8 mouse cellular contexts compared by ENCODE assay signal in the genomic region with DNA sequence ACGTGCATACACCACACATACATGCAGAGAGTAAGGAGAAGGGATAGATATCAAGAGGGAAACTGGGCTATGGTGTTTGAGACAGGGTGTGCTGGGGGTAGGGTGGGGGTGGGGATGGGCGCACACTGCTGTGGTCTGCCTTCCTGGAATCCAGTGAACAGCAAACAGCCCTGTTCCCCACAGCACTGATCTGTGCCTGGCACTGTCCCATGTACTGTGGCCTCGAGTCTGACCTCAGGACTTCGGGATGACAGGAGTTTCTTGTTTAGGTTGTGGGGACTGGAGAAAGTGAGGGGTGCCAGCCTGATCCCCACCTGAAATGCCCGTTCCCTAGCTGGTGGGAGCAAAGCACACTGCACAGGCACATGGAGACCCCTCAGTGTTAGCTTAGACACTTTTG. TPM values are rescaled to one million over a fixed set of nuclear protein-coding genes. Genes with fewer than 3 reads are reported as not detected.
DNase-seq lines count a peak whose midpoint lies in the region; ATAC-seq and TF ChIP-seq lines count a peak whose summit lies in the region.
"Had no signal": no experiment of that assay in that cellular context is flagged by ENCODE, and none has a peak within 500 bp of the region (broad histone marks: within the 10 kb centered on the region; RNA-seq: fewer than 3 reads in every experiment).

Gm10277 (minus strand) TSS at position 41 of the 400 bp plus-strand sequence.

- no peaks in the 10 kb centered on the region for H3K27me3 ChIP-seq in heart, postnatal 0 days (ENCODE audit: control insufficient read depth, insufficient read depth, low read length)
- H3K27me3 ChIP-seq in spleen, adult 2 months (ENCODE audit: control insufficient read depth, insufficient read depth, low read length), result no peaks in the 10 kb centered on the region
- H3K27me3 ChIP-seq in limb, embryonic 14.5 days (ENCODE audit: control insufficient read depth, insufficient read depth, low read length), result no peaks in the 10 kb centered on the region

- no peak within 1 kb of the TSS for H3K4me3 ChIP-seq in heart, postnatal 0 days (ENCODE audit: low read depth, low read length)
- no peak within 1 kb of the TSS for H3K4me3 ChIP-seq in spleen, adult 2 months (ENCODE audit: extremely low read depth, insufficient read depth, insufficient read length)
- H3K4me3 ChIP-seq in limb, embryonic 14.5 days (replicated peaks; ENCODE audit: low read length), result no peak within 1 kb of the TSS

- no peaks in the 10 kb centered on the region for H3K9me3 ChIP-seq in heart, postnatal 0 days (replicated peaks; ENCODE audit: control insufficient read depth, low read length)
- H3K9me3 ChIP-seq in limb, embryonic 14.5 days (ENCODE audit: control insufficient read depth, low read length), result no peaks in the 10 kb centered on the region

- TF ChIP-seq POLR2A in spleen, adult 2 months (IDR thresholded peaks at IDR 0.05; ENCODE audit: low read depth, low read length), result no peak
- TF ChIP-seq POLR2A in limb, embryonic 14.5 days (IDR thresholded peaks at IDR 0.05; ENCODE audit: borderline replicate concordance, extremely low read depth, insufficient read depth, insufficient read length), result no peak

- H3K27ac ChIP-seq in heart, postnatal 0 days (ENCODE audit: low read depth), result peak within 1 kb of the TSS; percentile 90
- H3K27ac ChIP-seq in spleen, adult 2 months (ENCODE audit: insufficient read depth, low read length), result peak within 1 kb of the TSS; percentile 73
- no peak within 1 kb of the TSS for H3K27ac ChIP-seq in limb, embryonic 14.5 days (replicated peaks; ENCODE audit: low read depth, low read length)

- 70% methylated on average over 5 of the region's 5 CpGs for WGBS in heart, postnatal 0 days
- WGBS in spleen, adult 2 months, result 68% methylated on average over 5 of the region's 5 CpGs
- 87% methylated on average over 4 of the region's 5 CpGs for WGBS in limb, embryonic 14.5 days

- no peak for TF ChIP-seq EP300 in heart, postnatal 0 days (IDR thresholded peaks at IDR 0.05; ENCODE audit: low read depth)

- no peak for DNase-seq in heart, postnatal 0 days (ENCODE audit: low spot score)
- no peak for DNase-seq in heart, postnatal 14 days
- no peak for DNase-seq in spleen, adult 2 months (ENCODE audit: low read depth in 1 of 2, low spot score in 2 of 2)
- no peak for DNase-seq in spleen, postnatal 36 days (ENCODE audit: low spot score in 2 of 2)
- no peak for DNase-seq in limb, embryonic 14.5 days (ENCODE audit: low spot score)
- no peak for DNase-seq in urinary bladder, postnatal 14 days (ENCODE audit: low spot score)
- no peak for DNase-seq in cerebellum, postnatal 25 days
- DNase-seq: midbrain, embryonic 14.5 days had no signal

- H3K9ac ChIP-seq in heart, postnatal 0 days (replicated peaks; ENCODE audit: low read depth, low read length), result peak within 1 kb of the TSS; percentile 40; the same call in 1 of the 2 replicates
- 0 out of 2 replicates have a peak within 1 kb of the TSS, but pooled peaks have one; percentile 16 for H3K9ac ChIP-seq in limb, embryonic 14.5 days (ENCODE audit: low read depth, low read length, severe bottlenecking)

- H3K4me2 ChIP-seq in heart, postnatal 0 days (ENCODE audit: low read depth, low read length), result no peak within 1 kb of the TSS
- H3K4me2 ChIP-seq in limb, embryonic 14.5 days (replicated peaks; ENCODE audit: low read depth, low read length, severe bottlenecking), result no peak within 1 kb of the TSS

- no peaks in the 10 kb centered on the region for H3K36me3 ChIP-seq in heart, postnatal 0 days (replicated peaks; ENCODE audit: control insufficient read depth, insufficient read depth, low read length)
- H3K36me3 ChIP-seq in spleen, adult 2 months (ENCODE audit: control insufficient read depth, insufficient read depth, low read length), result no peaks in the 10 kb centered on the region
- no peaks in the 10 kb centered on the region for H3K36me3 ChIP-seq in limb, embryonic 14.5 days (ENCODE audit: control insufficient read depth, insufficient read depth, low read length)

- ATAC-seq in heart, postnatal 0 days (ENCODE audit: insufficient read depth, low read depth), result no peak
- no peak for ATAC-seq in limb, embryonic 14.5 days (ENCODE audit: low FRiP score, low read depth)

- intact Hi-C loops in heart, postnatal 14 days (cut with DNase I), result no loop called here

- no peak for TF ChIP-seq CTCF in heart, postnatal 0 days (IDR thresholded peaks at IDR 0.05; ENCODE audit: low read depth)
- TF ChIP-seq CTCF in spleen, adult 2 months (IDR thresholded peaks at IDR 0.05; ENCODE audit: extremely low read depth, insufficient read depth, insufficient read length, insufficient replicate concordance), result no peak

- peaks cover 64% of the 10 kb centered on the region for H3K4me1 ChIP-seq in heart, postnatal 0 days (ENCODE audit: control insufficient read depth, insufficient read depth)
- peaks cover 14% of the 10 kb centered on the region; the same call in 1 of the 2 replicates for H3K4me1 ChIP-seq in spleen, adult 2 months (ENCODE audit: control insufficient read depth, insufficient read depth, insufficient read length)
- H3K4me1 ChIP-seq in limb, embryonic 14.5 days (ENCODE audit: control insufficient read depth, insufficient read depth, low read length), result peaks cover 59% of the 10 kb centered on the region

RNA-seq across cellular contexts. Expression of gene Gm10277, which starts in this region (rescaled TPM):
- total RNA-seq in heart, postnatal 0 days (2014; rRNA removed; ENCODE audit: low replicate concordance), result not detected in 2 replicates
- polyA plus RNA-seq in heart, postnatal 0 days (2015; fragmentation: Nextera tagmentation; extraction: Ambion mirVana), result 0.41 and 0.52 TPM in 2 replicates
- not detected for total RNA-seq in heart, postnatal 14 days (2021)
- polyA plus RNA-seq in spleen, adult 2 months (2012; rRNA removed), result not detected in 2 replicates
- polyA plus RNA-seq in limb, embryonic 14.5 days (2012; rRNA removed), result not detected in 2 replicates
- polyA plus RNA-seq in limb, embryonic 14.5 days (2014; fragmentation: Nextera tagmentation; extraction: Ambion mirVana), result 0.75 and 0.89 TPM in 2 replicates
